Mouse (Mus musculus): Measurements from ENCODE around the gene Pla2g16. TPM values are rescaled to one million over a fixed set of nuclear protein-coding genes. Genes with fewer than 3 reads are reported as not detected.

Gene Pla2g16
- polyA plus RNA-seq, 1 experiment = 368 TPM

DNA sequence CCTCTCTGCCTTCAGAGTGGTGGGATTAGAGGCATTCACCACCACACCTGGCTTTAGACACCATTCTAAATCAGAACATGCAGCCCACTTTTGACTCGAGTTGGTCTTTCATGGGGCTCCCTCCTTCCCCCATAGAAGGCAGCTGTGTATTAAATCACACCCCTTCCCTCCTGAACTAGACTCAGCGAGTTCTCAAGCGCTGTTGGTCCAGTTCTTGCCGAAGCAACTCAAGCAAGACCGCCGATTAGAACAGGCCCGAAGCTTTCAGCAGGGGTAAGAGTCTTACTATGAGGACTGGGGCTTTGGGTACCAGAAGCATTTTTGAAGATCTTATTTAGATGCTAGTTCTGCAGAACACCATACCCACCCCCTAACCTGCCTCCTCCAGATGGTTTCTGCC, 55.9 kb downstream of the Pla2g16 start:
- no peak overlapping the region for H3K4me3 ChIP-seq (ENCODE audit: insufficient read depth, low read depth, low read length)
- H3K4me1 ChIP-seq (ENCODE audit: control insufficient read depth, insufficient read depth, insufficient read length, low read length) = peaks cover 5% of the 10 kb centered on the region
- H3K27ac ChIP-seq (replicated peaks; ENCODE audit: low read depth, low read length) = no peak overlapping the region

DNA sequence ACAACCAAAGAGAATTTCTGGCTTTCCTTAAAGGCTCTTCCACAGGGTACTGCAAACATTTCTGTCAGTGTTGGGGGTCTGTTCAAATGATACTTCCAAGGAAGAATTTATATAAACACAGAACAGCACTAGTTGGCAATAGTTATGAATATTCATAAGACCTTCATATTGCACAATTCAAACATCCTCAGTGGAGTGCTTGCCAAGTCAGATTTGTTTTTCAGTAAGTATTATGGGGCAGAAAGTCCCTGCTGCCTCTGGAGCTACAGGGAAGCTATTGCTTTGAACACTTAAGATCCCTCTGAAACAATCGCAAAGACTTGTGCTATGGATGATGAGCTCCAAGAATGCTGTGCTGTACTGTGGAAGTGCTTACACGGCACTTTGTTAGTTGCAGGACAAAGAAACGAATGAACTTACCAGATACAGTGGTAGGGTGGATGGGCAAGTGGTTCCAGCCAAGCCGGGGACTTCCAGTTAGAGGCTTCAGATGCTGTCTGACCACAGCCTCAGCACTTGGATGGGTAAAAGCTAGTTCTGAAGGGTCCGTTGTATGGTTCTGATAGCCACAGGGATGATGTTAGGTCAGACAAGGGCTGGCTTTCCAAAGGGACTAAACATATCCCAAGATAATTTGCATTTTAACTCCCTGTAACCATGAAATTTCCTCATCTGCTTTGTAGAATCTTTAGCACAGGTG, 59.1 kb downstream of the Pla2g16 start:
- peaks cover 4% of the 10 kb centered on the region for H3K4me1 ChIP-seq (ENCODE audit: control insufficient read depth, insufficient read depth, insufficient read length, low read length)
- 0 out of 2 replicates have a peak overlapping the region, but pooled peaks have one; percentile 13 for H3K27ac ChIP-seq (replicated peaks; ENCODE audit: low read depth, low read length)
- H3K4me3 ChIP-seq (ENCODE audit: insufficient read depth, low read depth, low read length) = no peak overlapping the region

DNA sequence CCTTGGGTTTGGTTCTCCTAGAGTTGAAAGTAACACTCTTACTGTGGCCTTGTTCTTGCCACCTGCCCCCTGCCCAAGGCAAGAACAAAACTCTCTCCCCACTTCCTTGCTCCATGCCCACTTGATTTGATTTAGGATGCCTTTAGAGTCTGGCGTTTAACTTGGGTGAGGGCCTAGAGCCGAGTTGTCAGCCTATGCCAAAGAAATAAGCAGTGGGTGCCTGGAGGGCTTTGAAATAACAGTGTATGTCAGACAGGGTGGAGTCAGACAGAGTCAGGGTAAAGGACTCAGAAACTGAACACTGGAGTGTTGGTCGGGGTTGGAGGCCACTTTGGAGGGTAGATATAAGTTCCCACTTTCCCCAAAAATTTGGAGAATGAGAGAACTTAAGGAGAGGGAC, 59.8 kb downstream of the Pla2g16 start:
- H3K27ac ChIP-seq (replicated peaks; ENCODE audit: low read depth, low read length) = no peak overlapping the region
- peaks cover 4% of the 10 kb centered on the region for H3K4me1 ChIP-seq (ENCODE audit: control insufficient read depth, insufficient read depth, insufficient read length, low read length)
- H3K4me3 ChIP-seq (ENCODE audit: insufficient read depth, low read depth, low read length) = no peak overlapping the region

DNA sequence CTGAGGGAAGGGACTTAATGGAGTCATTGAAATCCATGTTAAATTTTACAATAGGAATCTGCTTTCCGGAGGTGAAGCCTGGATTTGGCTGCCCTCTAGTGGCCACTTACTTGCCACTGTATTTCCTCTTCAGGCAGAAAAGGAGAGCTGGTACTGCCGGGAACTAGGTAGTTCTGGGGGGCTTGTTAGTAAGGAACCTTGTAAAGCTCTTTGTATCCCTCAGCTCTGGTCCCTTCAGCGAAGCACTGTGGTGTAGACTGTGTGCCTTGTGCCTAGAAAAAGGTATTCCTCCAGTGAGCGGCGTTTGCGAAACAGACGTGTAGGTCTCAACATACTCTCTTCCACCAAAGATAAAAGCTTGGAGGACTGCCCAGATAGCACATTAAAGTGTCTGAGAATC, 60.4 kb downstream of the Pla2g16 start:
- H3K4me1 ChIP-seq (ENCODE audit: control insufficient read depth, insufficient read depth, insufficient read length, low read length) = peaks cover 4% of the 10 kb centered on the region; the same call in 1 of the 2 replicates
- H3K27ac ChIP-seq (replicated peaks; ENCODE audit: low read depth, low read length) = no peak overlapping the region
- no peak overlapping the region for H3K4me3 ChIP-seq (ENCODE audit: insufficient read depth, low read depth, low read length)

DNA sequence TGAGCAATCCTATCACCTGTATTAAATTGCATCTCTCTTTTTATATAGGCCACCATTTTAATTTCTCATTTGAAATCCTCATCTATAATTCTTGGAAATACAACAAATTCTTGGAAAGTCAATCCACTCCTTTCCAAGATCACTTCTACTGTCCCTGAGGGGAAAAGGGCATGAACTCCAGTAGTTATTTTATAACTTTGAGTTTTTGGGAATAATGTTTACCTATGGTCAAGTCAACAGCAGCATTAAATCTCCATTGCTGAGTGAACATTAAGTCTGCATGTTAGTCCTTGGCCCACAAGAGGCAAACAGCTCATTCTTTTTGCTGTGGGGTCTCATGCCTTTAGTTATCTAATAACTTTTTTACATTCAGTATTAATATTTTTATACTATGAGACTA, 75.8 kb downstream of the Pla2g16 start:
- Histone ChIP-seq H3K4me1 (ENCODE audit: control insufficient read depth, insufficient read depth, insufficient read length, low read length) (no peaks in the 10 kb centered on the region), H3K4me3 (ENCODE audit: insufficient read depth, low read depth, low read length) (no peak overlapping the region), H3K27ac (replicated peaks; ENCODE audit: low read depth, low read length) (no peak overlapping the region)

DNA sequence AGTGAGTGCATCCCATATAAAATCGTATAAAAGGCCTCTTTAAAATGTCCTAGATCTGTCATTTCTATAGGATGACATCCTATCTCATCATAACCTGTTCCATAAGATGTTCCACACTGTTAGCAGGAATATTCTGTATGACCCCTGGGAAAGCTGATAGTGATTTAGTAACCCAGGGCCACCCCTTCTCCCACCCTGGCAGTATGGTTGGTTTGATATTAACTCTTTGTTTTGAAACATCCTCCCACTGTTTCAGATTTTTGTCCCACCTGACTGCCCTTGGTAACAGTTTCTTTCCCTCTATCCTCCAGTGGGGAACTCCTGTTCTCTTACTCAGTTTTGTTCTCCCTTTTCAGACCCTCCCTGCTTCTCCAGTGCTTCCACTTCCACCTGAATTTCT, 76.5 kb downstream of the Pla2g16 start:
- no peak overlapping the region for H3K27ac ChIP-seq (replicated peaks; ENCODE audit: low read depth, low read length)
- no peaks in the 10 kb centered on the region for H3K4me1 ChIP-seq (ENCODE audit: control insufficient read depth, insufficient read depth, insufficient read length, low read length)
- no peak overlapping the region for H3K4me3 ChIP-seq (ENCODE audit: insufficient read depth, low read depth, low read length)

Other genes with a start within 250 kb of the Pla2g16 start
- 24.1 and 35.4 TPM in 2 replicates for gene Mark2, start 215.6 kb upstream of the Pla2g16 start, polyA plus RNA-seq (2012; ENCODE audit: insufficient read depth, insufficient read length, missing spikeins)
- gene Spindoc, start 174.5 kb upstream of the Pla2g16 start, polyA plus RNA-seq (2012; ENCODE audit: insufficient read depth, insufficient read length, missing spikeins) = 5.8 and 6.3 TPM in 2 replicates
- gene 2700081O15Rik, start 139.8 kb upstream of the Pla2g16 start, polyA plus RNA-seq (2012; ENCODE audit: insufficient read depth, insufficient read length, missing spikeins) = 7.6 and 8.3 TPM in 2 replicates
- 197 and 218 TPM in 2 replicates for gene Rtn3, start 74.2 kb upstream of the Pla2g16 start, polyA plus RNA-seq (2012; ENCODE audit: insufficient read depth, insufficient read length, missing spikeins)
- 59.2 and 73.5 TPM in 2 replicates for gene Atl3, start 63.4 kb upstream of the Pla2g16 start, polyA plus RNA-seq (2012; ENCODE audit: insufficient read depth, insufficient read length, missing spikeins)
- gene Lgals12, start 49.7 kb downstream of the Pla2g16 start, polyA plus RNA-seq (2012; ENCODE audit: insufficient read depth, insufficient read length, missing spikeins) = 78.7 and 93.6 TPM in 2 replicates
- 2.6 TPM in 1 of 2 replicates, not detected in the other for gene Hrasls5, start 55.1 kb downstream of the Pla2g16 start, polyA plus RNA-seq (2012; ENCODE audit: insufficient read depth, insufficient read length, missing spikeins)
- gene Slc22a19, start 153.9 kb downstream of the Pla2g16 start, polyA plus RNA-seq (2012; ENCODE audit: insufficient read depth, insufficient read length, missing spikeins) = not detected in 2 replicates
- gene Slc22a26, start 245.2 kb downstream of the Pla2g16 start, polyA plus RNA-seq (2012; ENCODE audit: insufficient read depth, insufficient read length, missing spikeins) = not detected in 2 replicates

Measured in brown adipose tissue, adult 24 weeks (tissue).